Mouse (Mus musculus): ENCODE measurements at regions not wholly inside any gene's neighbourhood (a gene's known extent, or its start where the extent isn't known, plus 50 kb on each side); places are given as distances from the start of the nearest gene placed in this dataset.

GRCm38 (mm10) chr15:96882211-96882610, 173.5 kb downstream of the Slc38a4 start:
- no peak for DNase-seq

GRCm38 (mm10) chr15:96881519-96882170, 174.1 kb downstream of the Slc38a4 start:
- intact Hi-C loops (cut with DNase I; ENCODE audit: low total_unique reads) = no loop called here
- DNase-seq = no peak

More at GRCm38 (mm10) chr15:96882211-96882610, 173.5 kb downstream of the Slc38a4 start:
- intact Hi-C loops (cut with DNase I; ENCODE audit: low total_unique reads) = no loop called here

- intact Hi-C loops (cut with DNase I; ENCODE audit: low total_unique reads) = no loop called here
- DNase-seq = no peak
Observed at GRCm38 (mm10) chr15:96880066-96880465, 175.7 kb downstream of the Slc38a4 start.

- DNase-seq = no peak
- intact Hi-C loops (cut with DNase I; ENCODE audit: low total_unique reads) = no loop called here
Observed at GRCm38 (mm10) chr15:96878796-96879195, 177.0 kb downstream of the Slc38a4 start.

GRCm38 (mm10) chr15:96877931-96878330, 177.8 kb downstream of the Slc38a4 start:
- DNase-seq = no peak
- intact Hi-C loops (cut with DNase I; ENCODE audit: low total_unique reads) = no loop called here

DNA sequence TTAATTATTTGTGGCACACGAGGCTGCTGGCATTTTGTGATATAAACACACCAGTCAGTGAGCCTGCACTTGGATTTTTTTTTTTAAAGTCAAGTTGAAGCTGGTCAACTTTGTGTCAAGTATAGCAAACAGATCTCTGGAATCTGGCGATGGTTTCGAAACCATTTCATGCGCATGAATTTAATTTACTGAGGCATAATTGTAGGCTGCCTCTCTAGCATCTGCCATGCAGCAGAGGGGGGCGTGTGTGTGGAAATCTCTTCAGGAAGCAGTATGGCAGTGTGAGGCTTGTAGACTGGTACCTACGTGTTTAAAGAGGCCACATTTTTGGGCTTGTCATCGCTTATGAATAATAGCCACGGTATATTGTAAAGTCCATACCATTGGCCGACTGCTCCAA, 177.7 kb upstream of the Slc38a2 start:
- DNase-seq = no peak
- intact Hi-C loops (cut with DNase I; ENCODE audit: low total_unique reads) = no loop called here

- intact Hi-C loops (cut with DNase I; ENCODE audit: low total_unique reads) = no loop called here
- no peak for DNase-seq
Observed at GRCm38 (mm10) chr15:96874145-96874544, 174.6 kb upstream of the Slc38a2 start.

- intact Hi-C loops (cut with DNase I; ENCODE audit: low total_unique reads) = no loop called here
- DNase-seq = no peak
Observed at GRCm38 (mm10) chr15:96873562-96873961, 174.0 kb upstream of the Slc38a2 start.

DNA sequence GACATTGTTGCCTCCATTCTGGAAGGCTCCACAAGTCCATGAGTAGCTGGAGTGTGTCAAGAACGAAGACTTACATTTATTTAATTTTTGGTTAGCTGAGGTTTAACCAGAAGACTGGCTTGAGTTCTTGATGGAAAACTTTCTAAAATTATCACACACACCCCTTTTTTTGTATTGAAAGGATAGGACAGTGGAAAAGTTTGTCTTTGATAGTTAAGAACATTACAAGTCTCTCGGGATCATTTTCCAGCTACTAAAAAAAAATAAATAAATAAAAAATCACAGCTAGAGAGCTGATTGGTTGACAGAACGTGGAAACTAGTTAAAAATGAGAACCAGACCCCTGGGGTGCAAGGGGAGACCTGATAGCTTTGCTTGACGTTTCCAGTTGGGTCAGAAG, 173.6 kb upstream of the Slc38a2 start:
- intact Hi-C loops (cut with DNase I; ENCODE audit: low total_unique reads) = no loop called here
- DNase-seq = no peak

- intact Hi-C loops (cut with DNase I; ENCODE audit: low total_unique reads) = no loop called here
- no peak for DNase-seq
Observed at GRCm38 (mm10) chr15:96867701-96868100, 168.2 kb upstream of the Slc38a2 start.

DNA sequence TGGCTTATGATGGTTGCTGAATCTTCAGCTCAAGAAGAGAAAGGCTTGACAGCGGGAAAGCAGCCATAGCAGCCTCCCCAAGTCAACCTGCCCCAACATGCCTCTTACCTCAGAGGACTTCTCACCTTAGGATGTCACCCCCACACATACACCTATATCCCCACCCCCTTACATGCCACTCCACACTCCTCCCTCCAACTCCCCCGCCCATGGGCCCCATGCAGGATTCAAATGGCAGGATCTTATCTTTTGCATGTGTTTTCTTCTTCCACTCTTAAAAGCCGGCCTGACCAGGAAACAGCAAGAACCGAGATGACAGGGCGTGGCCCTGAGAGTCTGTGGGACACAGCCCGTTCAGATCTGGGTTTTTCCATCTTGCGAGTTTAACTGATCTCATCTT, 166.4 kb upstream of the Slc38a2 start:
- intact Hi-C loops (cut with DNase I; ENCODE audit: low total_unique reads) = no loop called here

GRCm38 (mm10) chr15:96857709-96858108, 158.2 kb upstream of the Slc38a2 start:
- intact Hi-C loops (cut with DNase I; ENCODE audit: low total_unique reads) = no loop called here
- DNase-seq = no peak

More for the DNA sequence above, 166.4 kb upstream of the Slc38a2 start:
- no peak for DNase-seq

- no peak for DNase-seq
Observed at GRCm38 (mm10) chr15:96851970-96852768, 152.6 kb upstream of the Slc38a2 start.

GRCm38 (mm10) chr15:96848150-96848549, 148.6 kb upstream of the Slc38a2 start:
- intact Hi-C loops (cut with DNase I; ENCODE audit: low total_unique reads) = no loop called here
- DNase-seq = peak; percentile 18

More at GRCm38 (mm10) chr15:96851970-96852768, 152.6 kb upstream of the Slc38a2 start:
- intact Hi-C loops (cut with DNase I; ENCODE audit: low total_unique reads) = no loop called here

- peak; percentile 35 for DNase-seq
- intact Hi-C loops (cut with DNase I; ENCODE audit: low total_unique reads) = no loop called here
Observed at GRCm38 (mm10) chr15:96845221-96845620, 145.7 kb upstream of the Slc38a2 start.

- intact Hi-C loops (cut with DNase I; ENCODE audit: low total_unique reads) = no loop called here
- no peak for DNase-seq
Observed at GRCm38 (mm10) chr15:96844290-96844689, 144.8 kb upstream of the Slc38a2 start.

DNA sequence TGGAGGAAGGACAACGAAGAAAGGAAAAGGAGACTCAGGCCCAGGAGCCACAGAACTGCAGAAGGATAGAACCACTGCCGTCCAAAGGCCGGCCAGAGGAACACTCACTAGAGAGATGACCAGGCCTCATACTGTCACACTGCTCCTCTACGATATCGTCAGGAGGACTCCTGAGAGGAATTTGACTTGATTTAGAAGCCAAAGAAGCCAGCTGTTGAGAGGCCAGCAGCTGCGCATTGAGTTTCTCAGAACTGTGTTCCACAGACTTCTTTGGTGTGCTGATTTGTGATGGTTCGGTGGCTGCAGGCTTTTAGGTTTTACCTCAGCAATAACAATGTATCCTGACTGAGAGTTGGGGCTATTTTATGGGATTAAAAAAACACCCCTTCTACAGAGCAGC, 144.1 kb upstream of the Slc38a2 start:
- peak; percentile 21 for DNase-seq
- intact Hi-C loops (cut with DNase I; ENCODE audit: low total_unique reads) = no loop called here

DNA sequence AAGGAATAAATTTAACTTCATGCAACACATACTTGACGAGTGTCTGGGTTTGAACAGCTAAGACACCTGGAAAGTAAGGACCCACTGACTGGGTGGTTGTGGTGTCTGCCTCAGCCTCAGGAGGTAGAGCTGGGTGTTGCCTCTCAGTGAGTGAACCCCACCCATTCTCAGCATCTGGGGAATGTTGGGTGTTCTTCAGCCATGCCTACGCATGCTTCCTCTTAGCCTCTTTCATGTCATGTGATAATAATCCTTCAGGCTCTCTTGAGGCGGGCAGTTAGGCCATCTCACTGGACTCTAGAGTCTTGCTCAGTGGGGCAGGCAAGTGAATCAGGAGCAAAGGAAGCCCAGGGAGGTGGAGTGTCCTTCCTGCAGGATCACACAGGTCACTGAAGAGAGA, 143.4 kb upstream of the Slc38a2 start:
- no peak for DNase-seq
- intact Hi-C loops (cut with DNase I; ENCODE audit: low total_unique reads) = no loop called here

DNA sequence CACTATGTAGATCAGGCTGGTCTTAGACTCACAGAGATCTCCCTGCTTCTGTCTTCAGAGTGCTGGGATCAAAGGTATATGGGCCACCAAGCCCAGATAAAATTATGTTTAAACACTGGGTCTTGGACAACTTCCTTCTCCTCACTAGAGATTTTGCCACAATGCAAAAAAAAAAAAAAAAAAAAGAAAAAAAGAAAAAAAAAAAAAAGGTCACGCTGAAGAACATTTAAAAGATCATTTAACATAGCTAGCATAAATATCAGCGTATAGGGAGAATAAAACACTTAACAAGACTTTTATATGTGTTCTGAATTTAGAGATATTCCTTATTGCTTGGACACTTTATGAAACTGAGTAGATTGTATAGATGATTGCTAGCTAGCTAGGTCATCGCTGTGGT, 137.1 kb upstream of the Slc38a2 start:
- DNase-seq = no peak
- intact Hi-C loops (cut with DNase I; ENCODE audit: low total_unique reads) = no loop called here

GRCm38 (mm10) chr15:96834862-96835261, 135.3 kb upstream of the Slc38a2 start:
- DNase-seq = no peak
- intact Hi-C loops (cut with DNase I; ENCODE audit: low total_unique reads) = no loop called here
